Mouse (Mus musculus) small intestine, adult 2 months (tissue): ENCODE results near the gene Sun3.

Source experiments
- CTCF ChIP-seq: fragments of 200-500 bp; IDR thresholded peaks from 2 replicates; pipeline ENCODE4 v1.5.1; 2012; ENCODE audit warnings: low read depth, mild to moderate bottlenecking, control low read depth, inconsistent platforms, low read length, moderate library complexity, mixed read lengths; ENCODE audit not compliant: insufficient replicate concordance, insufficient read length; ENCODE audit errors: extremely low read depth
- POLR2A ChIP-seq: fragments of 200-500 bp; IDR thresholded peaks from 2 replicates; pipeline ENCODE4 v1.6.1; 2012; ENCODE audit warnings: low read depth, mild to moderate bottlenecking, control low read depth, inconsistent platforms, low read length, moderate library complexity

DNA sequence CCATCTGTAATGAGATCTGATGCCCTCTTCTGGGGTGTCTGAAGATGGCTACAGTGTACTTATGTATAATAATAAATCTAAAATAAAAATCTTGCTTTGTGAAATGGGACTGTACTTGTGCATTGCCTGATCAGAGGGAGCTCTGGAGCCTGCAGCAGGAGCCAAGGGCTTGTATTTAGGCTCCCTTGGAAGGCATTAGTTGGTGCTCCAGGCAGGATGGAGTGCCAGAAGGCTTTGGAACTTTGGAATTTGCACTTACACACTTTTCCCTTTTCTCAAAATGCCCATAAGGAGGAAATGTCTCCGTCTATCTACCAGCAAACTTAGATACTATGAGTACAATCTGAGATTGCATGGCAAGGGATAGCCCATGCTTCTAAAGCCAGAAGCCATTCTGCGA lies 2.2 kb downstream of the Sun3 start:
- TF ChIP-seq CTCF: no peak
- no peak for TF ChIP-seq POLR2A
